Mouse (Mus musculus) lung, embryonic 14.5 days (tissue): ENCODE data around the gene Ptpn1. TPM values are rescaled to one million over a fixed set of nuclear protein-coding genes. Genes with fewer than 3 reads are reported as not detected.
A peak's percentile ranks its signal among the peaks of the same experiment; 100 is the strongest.

Experiments
- ATAC-seq: fragments of 200-750 bp; cut with Nextera tagmentation; 2 replicates; pipeline ENCODE4 v1.8.0; 2017; ENCODE audit warnings: mild to moderate bottlenecking, moderate TSS enrichment, moderate library complexity; ENCODE audit not compliant: insufficient read depth
- DNase-seq: peaks from one replicate; pipeline ENCODE4 v3.0.0-alpha.2; 2015
- H3K27ac ChIP-seq: fragments of 300-500 bp; sonication (generic); 2 replicates; pipeline ENCODE4 v1.5.1; 2014; ENCODE audit warnings: low read depth, mild to moderate bottlenecking, moderate library complexity
- H3K27me3 ChIP-seq: fragments of 300-500 bp; sonication (generic); 2 replicates; pipeline ENCODE4 v1.6.1; 2014; ENCODE audit warnings: low read length, control low read depth; ENCODE audit not compliant: insufficient read depth
- H3K36me3 ChIP-seq: fragments of 300-500 bp; sonication (generic); 2 replicates; pipeline ENCODE4 v1.6.1; 2014; ENCODE audit warnings: control low read depth; ENCODE audit not compliant: insufficient read depth
- H3K4me1 ChIP-seq: fragments of 300-500 bp; sonication (generic); 2 replicates; pipeline ENCODE4 v1.6.1; 2014; ENCODE audit warnings: antibody characterized with exemption, control low read depth; ENCODE audit not compliant: insufficient read depth
- H3K4me2 ChIP-seq: fragments of 300-500 bp; sonication (generic); 2 replicates; pipeline ENCODE4 v1.6.1; 2014; ENCODE audit warnings: mild to moderate bottlenecking
- H3K4me3 ChIP-seq: fragments of 300-500 bp; sonication (generic); 2 replicates; pipeline ENCODE4 v1.5.1; 2014; ENCODE audit warnings: low read depth, low read length
- H3K9ac ChIP-seq: fragments of 300-500 bp; sonication (generic); 2 replicates; pipeline ENCODE4 v1.6.1; 2014
- H3K9me3 ChIP-seq: fragments of 300-500 bp; sonication (generic); 2 replicates; pipeline ENCODE4 v1.6.1; 2016; ENCODE audit warnings: low read depth, low read length, control low read depth
- CTCF ChIP-seq: IDR thresholded peaks from 2 replicates; pipeline ENCODE4 v1.5.1; 2016; ENCODE audit warnings: antibody characterized with exemption, low read depth
- WGBS: fragments of 180-500 bp; shearing (Covaris S2); extraction: QIAGEN DNeasy Blood & Tissue Kit; methylation state at CpG from one replicate; pipeline ENCODE4 v1.1.7; 2014; 5-methylcytosine and 5-hydroxymethylcytosine counted together
- polyA plus RNA-seq: library from polyadenylated mRNA; unstranded; fragments of >200 nt; fragmentation: Nextera tagmentation; extraction: Ambion mirVana; gene quantifications from 2 replicates; pipeline ENCODE4 v1.2.1, GENCODE M21; 2014

Ptpn1 gene
- polyA plus RNA-seq, 1 experiment from 2014 or later, result 59.3 TPM

DNA sequence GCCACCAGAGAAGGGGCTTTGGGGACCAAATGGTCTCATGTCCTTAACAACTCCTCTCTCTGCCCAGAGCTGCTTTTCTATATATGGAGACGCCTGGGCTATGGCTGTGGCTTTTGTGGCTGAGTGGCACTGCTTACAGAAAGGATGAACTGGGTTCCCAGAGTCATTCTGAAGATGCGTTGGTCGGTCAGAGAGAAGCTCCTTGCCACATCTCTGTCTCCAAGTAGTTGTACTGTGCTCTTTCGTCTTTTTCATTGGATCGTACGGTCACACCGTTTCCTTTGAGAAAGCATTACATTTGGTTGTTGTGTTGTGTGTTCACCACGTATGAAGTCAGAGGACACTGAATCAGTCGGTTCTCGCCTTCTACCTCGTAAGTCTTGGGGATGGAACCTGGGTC lies 8.8 kb downstream of the Ptpn1 start:
- Histone ChIP-seq H3K4me2 (no peak overlapping the region), H3K27me3 (no peaks in the 10 kb centered on the region), H3K9ac (no peak overlapping the region), H3K4me1 (peaks cover 23% of the 10 kb centered on the region), H3K27ac (no peak overlapping the region), H3K9me3 (no peaks in the 10 kb centered on the region), H3K4me3 (no peak overlapping the region), H3K36me3 (0 out of 2 replicates have a peak, but pooled peaks cover 1% of the 10 kb centered on the region)
- TF ChIP-seq CTCF, result no peak
- 89% methylated on average over 11 of the region's 11 CpGs for WGBS
- DNase-seq (no peak), ATAC-seq (no peak)

DNA sequence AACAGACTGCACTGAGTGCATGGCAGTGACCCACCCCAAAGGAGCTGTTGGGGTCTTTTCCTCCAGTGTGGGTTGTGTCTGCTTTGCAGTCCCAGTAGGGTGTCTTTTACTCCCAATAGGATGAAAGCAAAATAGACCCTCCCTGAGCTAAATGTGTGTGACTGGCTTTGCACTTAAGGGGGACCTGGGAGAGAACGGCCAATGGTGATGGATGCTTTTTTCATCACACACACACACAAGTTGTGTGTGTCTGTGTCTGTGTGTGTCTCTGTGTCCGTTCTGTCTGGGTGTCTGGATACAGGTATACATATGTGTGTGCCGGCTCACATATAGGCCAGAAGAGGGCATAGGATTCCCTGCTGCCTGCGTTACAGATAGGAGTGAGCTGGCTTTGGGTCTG lies 9.5 kb downstream of the Ptpn1 start:
- H3K4me3 ChIP-seq, result no peak overlapping the region
- H3K27me3 ChIP-seq, result no peaks in the 10 kb centered on the region
- H3K36me3 ChIP-seq, result no peaks in the 10 kb centered on the region
- TF ChIP-seq CTCF, result no peak
- ATAC-seq, result no peak
- DNase-seq, result no peak
- WGBS, result 54% methylated on average over 4 of the region's 4 CpGs
- H3K27ac ChIP-seq, result 0 out of 2 replicates have a peak overlapping the region, but pooled peaks have one; percentile 76
- H3K9ac ChIP-seq, result peak overlapping the region; percentile 7; the same call in 1 of the 2 replicates
- peaks cover 23% of the 10 kb centered on the region for H3K4me1 ChIP-seq
- H3K9me3 ChIP-seq, result no peaks in the 10 kb centered on the region
- H3K4me2 ChIP-seq, result no peak overlapping the region

DNA sequence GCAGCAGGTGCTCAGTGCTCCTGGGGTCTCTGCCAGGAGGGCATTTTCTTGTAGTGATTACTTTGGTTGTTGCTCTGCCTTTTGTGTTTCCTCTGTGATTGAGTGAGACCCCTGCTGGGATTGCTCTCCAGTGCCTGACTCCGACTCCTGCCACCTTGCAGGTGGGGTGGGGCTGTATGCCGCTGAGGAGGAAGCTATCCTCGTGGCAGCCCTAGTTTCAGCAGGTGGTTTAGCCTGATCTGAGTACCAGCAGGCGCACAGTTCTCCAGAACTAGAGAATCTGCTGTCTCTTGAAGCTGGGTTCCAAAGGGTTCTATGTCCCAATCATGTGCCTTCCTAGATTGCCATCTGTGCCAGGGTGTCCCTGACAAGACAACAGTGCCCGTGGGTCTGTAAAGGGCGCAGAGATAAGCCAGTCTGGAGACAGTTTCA lies 9.9 kb downstream of the Ptpn1 start:
- H3K9me3 ChIP-seq, result no peaks in the 10 kb centered on the region
- no peak for DNase-seq
- peak overlapping the region; percentile 76 for H3K27ac ChIP-seq
- peaks cover 23% of the 10 kb centered on the region for H3K4me1 ChIP-seq
- no peaks in the 10 kb centered on the region for H3K27me3 ChIP-seq
- WGBS, result 38% methylated on average over 6 of the region's 6 CpGs
- H3K4me3 ChIP-seq, result no peak overlapping the region
- H3K9ac ChIP-seq, result peak overlapping the region; percentile 7; the same call in 1 of the 2 replicates
- peak overlapping the region; percentile 5 for H3K4me2 ChIP-seq
- no peak for TF ChIP-seq CTCF
- ATAC-seq, result 0 out of 2 replicates have a peak, but pooled peaks have one; percentile 4
- H3K36me3 ChIP-seq, result no peaks in the 10 kb centered on the region

DNA sequence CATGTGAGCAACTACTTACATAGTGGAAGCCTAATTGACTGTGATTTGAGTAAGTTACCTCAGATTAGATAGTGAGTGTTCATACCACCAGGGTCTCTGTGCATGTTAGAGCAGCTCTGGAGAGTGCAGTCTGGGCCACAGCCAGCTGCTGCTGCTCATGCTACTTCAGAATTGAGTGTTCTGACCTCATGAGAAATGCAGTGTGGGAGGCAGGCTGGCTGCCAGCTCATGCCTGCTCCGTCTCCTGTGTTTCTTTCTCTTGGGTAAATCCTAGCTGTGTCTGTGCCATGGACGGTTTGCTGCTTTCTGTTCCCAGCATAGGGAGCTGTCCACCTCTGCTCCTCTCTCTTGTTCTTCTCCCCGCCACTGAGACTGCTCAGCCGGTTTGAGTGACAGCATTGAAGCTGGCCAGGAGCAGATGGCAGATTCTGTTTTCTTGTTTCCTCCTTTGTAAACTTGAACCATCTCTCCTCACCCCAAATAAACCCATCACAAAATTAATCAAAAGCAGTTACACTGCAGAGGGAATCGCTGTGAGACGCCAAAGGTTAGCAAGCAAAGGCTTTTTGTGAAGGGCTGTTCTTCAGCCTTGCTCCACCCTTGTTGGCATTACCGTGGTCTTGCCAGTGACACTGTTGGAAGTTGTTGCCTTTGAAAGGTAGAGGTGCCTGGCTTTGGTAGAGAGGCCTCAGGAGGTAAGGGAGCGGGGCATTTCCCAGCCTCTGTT lies 10.5 kb downstream of the Ptpn1 start:
- 26% methylated on average over 8 of the region's 8 CpGs for WGBS
- H3K4me3 ChIP-seq, result no peak overlapping the region
- peaks cover 23% of the 10 kb centered on the region for H3K4me1 ChIP-seq

DNA sequence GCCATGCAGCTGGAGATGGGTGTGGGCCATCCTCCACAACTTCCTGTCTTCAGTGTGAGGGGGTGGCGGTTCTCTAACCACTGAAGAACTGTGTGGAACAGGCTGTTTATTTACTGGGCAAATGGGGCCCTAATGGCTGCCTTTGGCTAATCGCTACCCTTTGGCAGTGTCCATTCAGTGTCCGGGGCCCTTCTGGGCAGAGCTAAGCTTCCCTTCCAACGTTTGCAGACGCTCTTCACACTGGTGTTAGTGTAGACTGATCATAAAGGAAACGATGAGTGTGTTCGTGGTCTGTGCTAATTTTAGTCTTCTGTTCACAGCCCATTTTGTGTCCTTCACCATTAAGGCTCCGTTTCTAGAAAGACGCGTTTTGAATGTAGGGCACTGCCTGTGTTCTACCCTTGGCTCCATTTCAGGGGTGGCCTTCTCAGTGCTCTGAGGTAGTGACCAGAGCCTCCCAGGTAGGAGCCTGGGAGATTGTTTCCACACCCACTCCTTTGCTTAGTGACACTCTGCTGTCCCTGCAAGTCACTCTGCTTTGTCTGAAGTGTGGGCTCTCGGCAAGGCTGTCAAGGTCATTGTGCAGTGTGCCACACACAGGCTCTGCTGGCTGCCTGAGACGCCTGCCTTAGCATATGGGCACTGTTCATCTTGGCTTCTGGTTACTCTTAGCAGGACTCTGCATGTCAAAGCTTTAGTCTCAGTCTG lies 11.2 kb downstream of the Ptpn1 start:
- DNase-seq (peak; percentile 52), ATAC-seq (peak; percentile 62; the same call in 1 of the 2 replicates)
- H3K9ac ChIP-seq, result no peak overlapping the region
- peak overlapping the region; percentile 76 for H3K27ac ChIP-seq
- TF ChIP-seq CTCF, result no peak
- no peaks in the 10 kb centered on the region for H3K36me3 ChIP-seq
- WGBS, result 47% methylated on average over 12 of the region's 12 CpGs
- H3K4me2 ChIP-seq, result peak overlapping the region; percentile 5
- H3K27me3 ChIP-seq, result no peaks in the 10 kb centered on the region
- H3K4me1 ChIP-seq, result peaks cover 23% of the 10 kb centered on the region
- no peak overlapping the region for H3K4me3 ChIP-seq
- H3K9me3 ChIP-seq, result no peaks in the 10 kb centered on the region

More for the DNA sequence above, 10.5 kb downstream of the Ptpn1 start:
- peak overlapping the region; percentile 7; the same call in 1 of the 2 replicates for H3K9ac ChIP-seq
- H3K4me2 ChIP-seq, result peak overlapping the region; percentile 5
- H3K27ac ChIP-seq, result peak overlapping the region; percentile 76
- DNase-seq (peak; percentile 87), ATAC-seq (peak; percentile 85)
- no peaks in the 10 kb centered on the region for H3K27me3 ChIP-seq
- H3K9me3 ChIP-seq, result no peaks in the 10 kb centered on the region
- no peak for TF ChIP-seq CTCF
- no peaks in the 10 kb centered on the region for H3K36me3 ChIP-seq

DNA sequence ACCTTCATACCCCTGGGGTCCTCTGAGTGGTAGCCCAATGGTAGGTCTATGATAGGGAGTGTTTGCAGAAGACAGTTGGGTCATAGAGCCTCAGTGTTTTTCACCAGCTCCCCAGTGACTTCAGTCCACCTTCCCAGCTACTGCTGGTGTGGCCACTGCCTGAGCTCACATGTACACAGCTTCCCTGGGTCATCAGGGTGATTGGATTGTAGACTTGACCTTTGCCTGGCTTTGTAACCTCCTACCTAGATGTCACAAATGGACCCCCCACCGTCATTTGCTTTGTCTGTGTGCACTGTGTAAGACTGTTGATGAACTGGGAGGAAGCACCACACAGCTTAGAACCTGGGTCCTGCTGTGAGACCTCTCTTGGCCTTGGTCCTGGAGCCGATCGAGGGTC lies 12.3 kb downstream of the Ptpn1 start:
- DNase-seq (no peak), ATAC-seq (no peak)
- WGBS, result 82% methylated on average over 3 of the region's 3 CpGs

GRCm38 (mm10) chr2:167945451-167945850 lies 13.6 kb downstream of the Ptpn1 start:
- 82% methylated on average over 5 of the region's 5 CpGs for WGBS
- no peak for DNase-seq
- Histone ChIP-seq H3K9ac (no peak overlapping the region), H3K4me2 (no peak overlapping the region), H3K27me3 (no peaks in the 10 kb centered on the region), H3K4me3 (no peak overlapping the region), H3K27ac (no peak overlapping the region), H3K36me3 (no peaks in the 10 kb centered on the region), H3K9me3 (no peaks in the 10 kb centered on the region), H3K4me1 (peaks cover 23% of the 10 kb centered on the region)
- no peak for TF ChIP-seq CTCF
- ATAC-seq, result no peak

More for the DNA sequence above, 12.3 kb downstream of the Ptpn1 start:
- Histone ChIP-seq H3K9ac (no peak overlapping the region), H3K4me2 (no peak overlapping the region), H3K36me3 (no peaks in the 10 kb centered on the region), H3K27ac (no peak overlapping the region), H3K4me1 (peaks cover 23% of the 10 kb centered on the region), H3K9me3 (no peaks in the 10 kb centered on the region), H3K4me3 (no peak overlapping the region), H3K27me3 (no peaks in the 10 kb centered on the region)
- no peak for TF ChIP-seq CTCF
